Mouse (Mus musculus) G1E (cell line): ENCODE data around the gene Cep290. TPM values are rescaled to one million over a fixed set of nuclear protein-coding genes. Genes with fewer than 3 reads are reported as not detected.

Experiments used
- ATAC-seq: 2 replicates; pipeline ENCODE4 v1.8.0; 2016; ENCODE audit warnings: mild to moderate bottlenecking; ENCODE audit not compliant: insufficient number of reproducible peaks, poor library complexity, low FRiP score, severe bottlenecking; ENCODE audit errors: extremely low read depth
- DNase-seq: peaks from one replicate; pipeline ENCODE4 v3.0.0; 2012; ENCODE audit warnings: low spot score
- H3K27me3 ChIP-seq: 2 replicates; pipeline ENCODE4 v1.6.1; 2012; ENCODE audit warnings: mild to moderate bottlenecking, low read length, inconsistent platforms; ENCODE audit not compliant: insufficient read depth
- H3K36me3 ChIP-seq: replicated peaks from 2 replicates; pipeline ENCODE3; 2012; ENCODE audit warnings: mild to moderate bottlenecking, inconsistent platforms
- H3K4me1 ChIP-seq: 2 replicates; pipeline ENCODE4 v1.6.1; 2012; ENCODE audit warnings: low read depth, low read length, inconsistent platforms, mixed read lengths; ENCODE audit not compliant: insufficient read depth
- H3K4me3 ChIP-seq: 2 replicates; pipeline ENCODE4 v1.5.1; 2012; ENCODE audit warnings: low read depth, mild to moderate bottlenecking, inconsistent platforms, low read length, moderate library complexity, mixed read lengths
- H3K9me3 ChIP-seq: replicated peaks from 2 replicates; pipeline ENCODE4 v1.6.1; 2012; ENCODE audit warnings: inconsistent platforms
- CTCF ChIP-seq: IDR thresholded peaks from 2 replicates; pipeline ENCODE4 v1.5.1; 2012; ENCODE audit warnings: low read depth, low read length, inconsistent platforms, mixed read lengths
- GATA1 ChIP-seq: IDR thresholded peaks from 2 replicates; pipeline ENCODE4 v1.6.1; 2012; ENCODE audit warnings: borderline replicate concordance, low read length, inconsistent platforms, mixed read lengths
- GATA2 ChIP-seq: IDR thresholded peaks from 2 replicates; pipeline ENCODE4 v1.6.1; 2012; ENCODE audit warnings: low read depth, low read length, inconsistent platforms, borderline replicate concordance
- POLR2AphosphoS5 ChIP-seq: IDR thresholded peaks from 2 replicates; pipeline ENCODE4 v1.6.1; 2012; ENCODE audit warnings: low read depth, low read length, inconsistent platforms; ENCODE audit not compliant: insufficient replicate concordance
- TAL1 ChIP-seq: conservative IDR thresholded peaks from 2 replicates; pipeline ENCODE4 v1.6.1; 2012; ENCODE audit warnings: low read depth, low read length, inconsistent platforms, mixed read lengths
- polyA plus RNA-seq: library from polyadenylated mRNA; stranded (reverse); fragments of >175 nt; gene quantifications from 2 replicates; pipeline ENCODE4 v1.2.3, GENCODE M21; 2012
- total RNA-seq, 2 experiments: library from RNA; stranded (forward) in 1 of 2; stranded (reverse) in 1 of 2; fragments of 200-1000 nt in 1 of 2; fragments of >200 nt in 1 of 2; fragmentation: Nextera tagmentation in 1 of 2; gene quantifications; 2 replicates each; pipeline ENCODE4 v1.2.3; 2014 to 2017

Cep290 gene
- total and polyA plus RNA-seq, 3 experiments: 1.0 to 49.4 (median 28.6) TPM

GRCm38 (mm10) chr10:100617233-100617903 is 130.0 kb downstream of the Cep290 start:
- Histone ChIP-seq H3K4me1 (no peaks in the 10 kb centered on the region), H3K9me3 (no peaks in the 10 kb centered on the region), H3K4me3 (no peak overlapping the region), H3K27me3 (peaks cover 7% of the 10 kb centered on the region), H3K36me3 (no peaks in the 10 kb centered on the region)
- DNase-seq (no peak), ATAC-seq (no peak)
- no peak for TF ChIP-seq POLR2AphosphoS5
- no peak for TF ChIP-seq GATA2
- TF ChIP-seq TAL1: no peak
- no peak for TF ChIP-seq GATA1
- TF ChIP-seq CTCF: no peak

- Histone ChIP-seq H3K4me1 (no peaks in the 10 kb centered on the region), H3K27me3 (peaks cover 3% of the 10 kb centered on the region), H3K9me3 (no peaks in the 10 kb centered on the region), H3K4me3 (no peak overlapping the region), H3K36me3 (no peaks in the 10 kb centered on the region)
- no peak for TF ChIP-seq TAL1
- no peak for TF ChIP-seq GATA2
- TF ChIP-seq CTCF: no peak
- no peak for TF ChIP-seq GATA1
- no peak for TF ChIP-seq POLR2AphosphoS5
- ATAC-seq: no peak
- no peak for DNase-seq
These were observed 132.1 kb downstream of the Cep290 start for GRCm38 (mm10) chr10:100619474-100619873.

GRCm38 (mm10) chr10:100620040-100620439 is 132.7 kb downstream of the Cep290 start:
- Histone ChIP-seq H3K36me3 (no peaks in the 10 kb centered on the region), H3K4me1 (no peaks in the 10 kb centered on the region), H3K9me3 (no peaks in the 10 kb centered on the region), H3K27me3 (peaks cover 3% of the 10 kb centered on the region), H3K4me3 (no peak overlapping the region)
- ATAC-seq (no peak), DNase-seq (no peak)
- TF ChIP-seq GATA2: no peak
- no peak for TF ChIP-seq POLR2AphosphoS5
- no peak for TF ChIP-seq TAL1

- no peaks in the 10 kb centered on the region for H3K9me3 ChIP-seq
- no peaks in the 10 kb centered on the region for H3K36me3 ChIP-seq
- TF ChIP-seq CTCF (no peak), POLR2AphosphoS5 (no peak), GATA1 (no peak), TAL1 (no peak), GATA2 (no peak)
- H3K4me1 ChIP-seq: no peaks in the 10 kb centered on the region
- DNase-seq (no peak), ATAC-seq (no peak)
- H3K4me3 ChIP-seq: no peak overlapping the region
- H3K27me3 ChIP-seq: peaks cover 6% of the 10 kb centered on the region
These were observed 135.1 kb downstream of the Cep290 start for GRCm38 (mm10) chr10:100622494-100622893.

Other genes with a start within 250 kb of the Cep290 start
- not detected in 2 replicates for gene Gm4301, start 151.9 kb upstream of the Cep290 start, total RNA-seq (2014; fragmentation: Nextera tagmentation)
- gene Gm4301, start 151.9 kb upstream of the Cep290 start, total RNA-seq (2017): not detected in 2 replicates
- gene Gm4301, start 151.9 kb upstream of the Cep290 start, polyA plus RNA-seq: not detected in 2 replicates
- not detected in 2 replicates for gene Gm4302, start 146.7 kb upstream of the Cep290 start, total RNA-seq (2014; fragmentation: Nextera tagmentation)
- gene Gm4302, start 146.7 kb upstream of the Cep290 start, total RNA-seq (2017): not detected in 2 replicates
- not detected in 2 replicates for gene Gm4302, start 146.7 kb upstream of the Cep290 start, polyA plus RNA-seq
- gene Gm4303, start 141.6 kb upstream of the Cep290 start, total RNA-seq (2014; fragmentation: Nextera tagmentation): not detected in 2 replicates
- not detected in 2 replicates for gene Gm4303, start 141.6 kb upstream of the Cep290 start, total RNA-seq (2017)
- not detected in 2 replicates for gene Gm4303, start 141.6 kb upstream of the Cep290 start, polyA plus RNA-seq
- gene Gm4305, start 136.5 kb upstream of the Cep290 start, total RNA-seq (2014; fragmentation: Nextera tagmentation): not detected in 2 replicates
- not detected in 2 replicates for gene Gm4305, start 136.5 kb upstream of the Cep290 start, total RNA-seq (2017)
- gene Gm4305, start 136.5 kb upstream of the Cep290 start, polyA plus RNA-seq: not detected in 2 replicates
- gene Gm4307, start 126.2 kb upstream of the Cep290 start, total RNA-seq (2014; fragmentation: Nextera tagmentation): not detected in 2 replicates
- not detected in 2 replicates for gene Gm4307, start 126.2 kb upstream of the Cep290 start, total RNA-seq (2017)
- gene Gm4307, start 126.2 kb upstream of the Cep290 start, polyA plus RNA-seq: not detected in 2 replicates
- gene Gm4312, start 105.0 kb upstream of the Cep290 start, total RNA-seq (2014; fragmentation: Nextera tagmentation): not detected in 2 replicates
- gene Gm4312, start 105.0 kb upstream of the Cep290 start, total RNA-seq (2017): not detected in 2 replicates
- not detected in 2 replicates for gene Gm4312, start 105.0 kb upstream of the Cep290 start, polyA plus RNA-seq
- 75.6 and 86.8 TPM in 2 replicates for gene Tmtc3, start 208 bp upstream of the Cep290 start, total RNA-seq (2014; fragmentation: Nextera tagmentation)
- gene Tmtc3, start 208 bp upstream of the Cep290 start, total RNA-seq (2017): 9.8 and 12.3 TPM in 2 replicates
- gene Tmtc3, start 208 bp upstream of the Cep290 start, polyA plus RNA-seq: 4.7 and 8.5 TPM in 2 replicates
- gene 4930430F08Rik, start 102.9 kb downstream of the Cep290 start, total RNA-seq (2014; fragmentation: Nextera tagmentation): 31.5 and 45.5 TPM in 2 replicates
- gene 4930430F08Rik, start 102.9 kb downstream of the Cep290 start, total RNA-seq (2017): 21.0 and 23.3 TPM in 2 replicates
- gene 4930430F08Rik, start 102.9 kb downstream of the Cep290 start, polyA plus RNA-seq: 3.8 and 5.2 TPM in 2 replicates
- gene 1700017N19Rik, start 102.9 kb downstream of the Cep290 start, total RNA-seq (2014; fragmentation: Nextera tagmentation): not detected in 2 replicates
- gene 1700017N19Rik, start 102.9 kb downstream of the Cep290 start, total RNA-seq (2017): 0.17 TPM in 1 of 2 replicates, not detected in the other
- not detected in 2 replicates for gene 1700017N19Rik, start 102.9 kb downstream of the Cep290 start, polyA plus RNA-seq